Mouse (Mus musculus): ENCODE data around the gene Olfr191. TPM values are rescaled to one million over a fixed set of nuclear protein-coding genes. Genes with fewer than 3 reads are reported as not detected.
"Not testable (repeated sequence)": the region's sequence is repeated elsewhere in the genome, so short reads cannot be mapped to it uniquely, and the experiment has no call there.

Gene Olfr191
- total RNA-seq (2021), result not detected
- long read RNA-seq, experiment 1, result 0 reads
- long read RNA-seq, experiment 2, result 0 reads

GRCm38 (mm10) chr16:59089722-59090121 is at the start of gene Olfr191:
Gene Olfr191, minus strand, starts transcription at chr16:59089822.
- not testable (repeated sequence) for H3K4me3 ChIP-seq; DNase-seq (ENCODE audit: low spot score in 2 of 2); H3K27ac ChIP-seq

GRCm38 (mm10) chr16:59130740-59131139 is 41.1 kb upstream of the Olfr191 start:
- no peak overlapping the region for H3K27ac ChIP-seq
- DNase-seq (ENCODE audit: low spot score in 2 of 2), result no peak
- H3K4me3 ChIP-seq, result no peak overlapping the region
- TF ChIP-seq CTCF (conservative IDR thresholded peaks at IDR 0.05), result no peak

GRCm38 (mm10) chr16:59120969-59121368 is 31.3 kb upstream of the Olfr191 start, which contains the start of gene Olfr194:
Gene Olfr194, minus strand, starts transcription at chr16:59121069.
- H3K27ac ChIP-seq, result no peak within 1 kb of the TSS
- TF ChIP-seq CTCF (conservative IDR thresholded peaks at IDR 0.05), result no peak
- no peak for DNase-seq (ENCODE audit: low spot score in 2 of 2)
- H3K4me3 ChIP-seq, result no peak within 1 kb of the TSS

- Histone ChIP-seq H3K4me3 (no peak within 1 kb of the TSS), H3K27ac (no peak within 1 kb of the TSS)
- no peak for TF ChIP-seq CTCF (conservative IDR thresholded peaks at IDR 0.05)
- DNase-seq (ENCODE audit: low spot score in 2 of 2), result no peak
Measured at GRCm38 (mm10) chr16:59111781-59112180, 22.2 kb upstream of the Olfr191 start, which contains the start of gene Olfr193. Gene Olfr193, minus strand, starts transcription at chr16:59111881.

GRCm38 (mm10) chr16:59108522-59108921 is 18.9 kb upstream of the Olfr191 start:
- not testable (repeated sequence) for H3K4me3 ChIP-seq; H3K27ac ChIP-seq; DNase-seq (ENCODE audit: low spot score in 2 of 2)

GRCm38 (mm10) chr16:59105312-59105711 is 15.7 kb upstream of the Olfr191 start:
- Histone ChIP-seq H3K27ac (no peak overlapping the region), H3K4me3 (no peak overlapping the region)
- no peak for DNase-seq (ENCODE audit: low spot score in 2 of 2)
- TF ChIP-seq CTCF (conservative IDR thresholded peaks at IDR 0.05), result no peak

- not testable (repeated sequence) for DNase-seq (ENCODE audit: low spot score in 2 of 2); H3K27ac ChIP-seq; H3K4me3 ChIP-seq
Measured at GRCm38 (mm10) chr16:59081113-59081512, 8.5 kb downstream of the Olfr191 start.

GRCm38 (mm10) chr16:59077905-59078304 is 11.7 kb downstream of the Olfr191 start, which contains the start of gene Olfr190:
Gene Olfr190, minus strand, starts transcription at chr16:59078005.
- DNase-seq (ENCODE audit: low spot score in 2 of 2), result no peak
- Histone ChIP-seq H3K27ac (no peak within 1 kb of the TSS), H3K4me3 (no peak within 1 kb of the TSS)
- no peak for TF ChIP-seq CTCF (conservative IDR thresholded peaks at IDR 0.05)

- no peak overlapping the region for H3K4me3 ChIP-seq
- DNase-seq (ENCODE audit: low spot score in 2 of 2), result no peak
- H3K27ac ChIP-seq, result no peak overlapping the region
- TF ChIP-seq CTCF (conservative IDR thresholded peaks at IDR 0.05), result no peak
Measured at GRCm38 (mm10) chr16:59073520-59073919, 16.1 kb downstream of the Olfr191 start.

GRCm38 (mm10) chr16:59071755-59072154 is 17.9 kb downstream of the Olfr191 start:
- no peak overlapping the region for H3K4me3 ChIP-seq
- H3K27ac ChIP-seq, result no peak overlapping the region
- DNase-seq (ENCODE audit: low spot score in 2 of 2), result no peak
- TF ChIP-seq CTCF (conservative IDR thresholded peaks at IDR 0.05), result no peak

GRCm38 (mm10) chr16:59062411-59062810 is 27.2 kb downstream of the Olfr191 start:
- not testable (repeated sequence) for H3K4me3 ChIP-seq; DNase-seq (ENCODE audit: low spot score in 2 of 2); H3K27ac ChIP-seq

- not testable (repeated sequence) for H3K4me3 ChIP-seq; DNase-seq (ENCODE audit: low spot score in 2 of 2); H3K27ac ChIP-seq
Measured at GRCm38 (mm10) chr16:59049286-59049685, 40.3 kb downstream of the Olfr191 start.

- no peak overlapping the region for H3K4me3 ChIP-seq
- no peak for DNase-seq (ENCODE audit: low spot score in 2 of 2)
- no peak overlapping the region for H3K27ac ChIP-seq
- TF ChIP-seq CTCF (conservative IDR thresholded peaks at IDR 0.05), result no peak
Measured at GRCm38 (mm10) chr16:59048860-59049259, 40.8 kb downstream of the Olfr191 start.

- no peak for TF ChIP-seq CTCF (conservative IDR thresholded peaks at IDR 0.05)
- H3K4me3 ChIP-seq, result no peak overlapping the region
- H3K27ac ChIP-seq, result no peak overlapping the region
- no peak for DNase-seq (ENCODE audit: low spot score in 2 of 2)
Measured at GRCm38 (mm10) chr16:59047579-59047978, 42.0 kb downstream of the Olfr191 start.

- no peak for TF ChIP-seq CTCF (conservative IDR thresholded peaks at IDR 0.05)
- no peak overlapping the region for H3K27ac ChIP-seq
- no peak overlapping the region for H3K4me3 ChIP-seq
- no peak for DNase-seq (ENCODE audit: low spot score in 2 of 2)
Measured at GRCm38 (mm10) chr16:59045835-59046234, 43.8 kb downstream of the Olfr191 start.
